Mouse (Mus musculus): ENCODE data around the gene Stat5a.

DNA sequence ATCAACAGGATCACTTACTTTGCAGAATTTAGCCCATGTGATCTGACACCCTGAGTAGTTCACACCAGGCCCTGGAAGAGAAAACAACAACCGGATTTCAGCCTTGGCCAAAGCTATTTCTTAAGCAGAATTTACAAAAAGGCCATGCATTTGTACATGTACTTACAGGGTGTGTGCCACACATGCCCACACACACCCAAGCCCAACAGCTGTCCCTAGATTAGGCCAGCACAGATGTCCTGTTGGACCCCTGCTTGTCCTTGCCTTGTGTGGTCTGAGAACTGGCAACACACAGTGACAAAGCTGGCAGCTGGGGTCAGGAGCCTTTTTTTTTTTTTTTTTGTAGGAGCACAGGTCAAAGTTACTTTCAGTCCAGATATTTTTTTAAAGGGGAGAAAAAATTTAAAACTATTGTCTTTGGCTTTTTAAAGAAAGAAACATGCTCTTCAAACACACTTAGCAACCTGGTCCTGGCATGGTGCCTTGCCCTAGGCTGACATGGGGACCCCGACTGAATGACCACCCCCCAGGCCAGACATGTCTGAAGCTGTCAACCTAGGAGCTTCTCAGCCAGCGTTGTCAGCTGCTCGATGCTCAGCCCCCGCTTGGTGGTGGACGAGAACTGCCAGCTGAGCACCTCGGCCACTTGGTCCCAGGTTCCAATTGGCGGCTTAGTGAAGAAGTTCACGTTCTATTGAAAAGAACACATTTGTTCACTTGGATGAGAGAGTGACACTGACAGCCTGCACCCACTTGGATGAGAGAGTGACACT is 35.2 kb downstream of the Stat5a start:
- TF ChIP-seq CTCF (IDR thresholded peaks at IDR 0.05; ENCODE audit: extremely low read depth, insufficient read depth, low read length), result no peak
- TF ChIP-seq POLR2A (IDR thresholded peaks at IDR 0.05; ENCODE audit: extremely low read depth, insufficient read depth, low read length), result no peak

Data from cortical plate, adult 2 months (tissue).